Mouse (Mus musculus): ENCODE data around the gene Hsd3b7. TPM values are rescaled to one million over a fixed set of nuclear protein-coding genes. Genes with fewer than 3 reads are reported as not detected.
"Not testable (repeated sequence)": the region's sequence is repeated elsewhere in the genome, so short reads cannot be mapped to it uniquely, and the experiment has no call there.

Gene Hsd3b7
- polyA plus RNA-seq, 1 experiment from 2014 or later = 25.2 TPM

DNA sequence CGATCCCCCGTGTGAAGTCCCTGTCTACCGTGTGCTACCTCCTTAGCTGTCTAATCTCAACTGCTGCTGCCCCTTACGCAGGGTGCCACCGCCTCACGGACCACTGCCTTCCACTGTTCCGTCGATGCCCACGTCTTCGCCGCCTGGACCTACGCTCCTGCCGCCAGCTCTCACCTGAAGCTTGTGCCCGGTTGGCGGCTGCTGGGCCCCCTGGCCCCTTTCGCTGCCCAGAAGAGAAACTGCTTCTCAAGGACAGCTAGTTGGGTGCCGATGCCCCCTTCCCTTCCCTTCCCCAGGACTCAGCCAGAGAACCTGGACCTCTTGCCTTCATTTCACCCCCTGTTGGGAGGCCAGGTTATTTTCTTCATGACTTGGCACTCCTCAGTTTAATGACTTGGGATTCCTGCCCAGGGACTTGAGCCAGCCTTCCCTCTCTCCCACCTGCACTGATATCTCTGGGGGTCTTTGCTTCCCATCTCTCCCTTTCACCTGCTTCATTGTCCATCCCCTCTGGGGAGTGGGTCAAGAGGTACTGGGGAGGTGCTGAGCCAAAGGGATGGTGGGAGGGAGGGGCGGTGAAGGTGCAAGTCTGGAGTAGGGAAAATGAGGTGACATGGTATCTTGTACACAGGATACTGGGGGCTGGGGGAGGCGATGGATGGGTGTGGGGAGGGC is 32.6 kb upstream of the Hsd3b7 start:
- Histone ChIP-seq H3K9me3 (replicated peaks) (no peaks in the 10 kb centered on the region), H3K4me3 (replicated peaks) (no peak overlapping the region), H3K9ac (no peak overlapping the region), H3K36me3 (peaks cover 47% of the 10 kb centered on the region), H3K4me2 (replicated peaks) (no peak overlapping the region), H3K27ac (replicated peaks) (no peak overlapping the region), H3K4me1 (peaks cover 34% of the 10 kb centered on the region), H3K27me3 (no peaks in the 10 kb centered on the region)
- no peak for ATAC-seq (ENCODE audit: insufficient number of reproducible peaks, low FRiP score, low TSS enrichment, low read depth)
- WGBS = 94% methylated on average over 19 of the region's 19 CpGs

DNA sequence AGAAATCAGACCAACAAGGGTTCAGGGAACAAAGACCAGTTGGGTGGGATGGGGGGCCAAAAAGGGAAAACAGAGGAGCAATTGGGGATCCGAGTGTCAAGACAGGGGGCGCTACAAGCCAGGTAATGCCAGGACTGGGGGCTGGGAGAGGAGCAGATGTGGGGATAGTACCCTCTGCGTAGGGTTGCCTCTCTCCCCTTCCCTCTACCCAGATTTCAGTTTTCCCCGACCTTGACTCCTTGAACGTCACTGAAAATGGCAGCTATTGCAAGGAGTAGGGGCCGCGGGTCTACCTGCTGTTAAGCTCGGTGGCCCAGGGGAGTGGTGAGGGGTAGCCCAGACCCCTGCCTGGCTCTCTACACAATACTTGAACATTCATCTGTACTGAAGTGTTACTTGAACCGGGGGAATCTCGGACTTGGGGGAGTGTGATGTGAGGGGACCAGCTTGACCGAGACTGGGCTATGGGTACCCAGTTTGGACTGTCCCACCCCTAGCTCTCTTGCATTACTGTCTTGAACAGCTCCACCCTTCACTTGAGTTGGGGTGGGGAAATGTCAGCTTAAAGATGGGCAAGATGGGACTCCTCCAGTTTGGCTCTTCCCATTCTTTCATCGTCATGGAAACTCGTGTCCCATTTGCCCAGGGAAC is 31.9 kb upstream of the Hsd3b7 start:
- ATAC-seq (ENCODE audit: insufficient number of reproducible peaks, low FRiP score, low TSS enrichment, low read depth) = no peak

DNA sequence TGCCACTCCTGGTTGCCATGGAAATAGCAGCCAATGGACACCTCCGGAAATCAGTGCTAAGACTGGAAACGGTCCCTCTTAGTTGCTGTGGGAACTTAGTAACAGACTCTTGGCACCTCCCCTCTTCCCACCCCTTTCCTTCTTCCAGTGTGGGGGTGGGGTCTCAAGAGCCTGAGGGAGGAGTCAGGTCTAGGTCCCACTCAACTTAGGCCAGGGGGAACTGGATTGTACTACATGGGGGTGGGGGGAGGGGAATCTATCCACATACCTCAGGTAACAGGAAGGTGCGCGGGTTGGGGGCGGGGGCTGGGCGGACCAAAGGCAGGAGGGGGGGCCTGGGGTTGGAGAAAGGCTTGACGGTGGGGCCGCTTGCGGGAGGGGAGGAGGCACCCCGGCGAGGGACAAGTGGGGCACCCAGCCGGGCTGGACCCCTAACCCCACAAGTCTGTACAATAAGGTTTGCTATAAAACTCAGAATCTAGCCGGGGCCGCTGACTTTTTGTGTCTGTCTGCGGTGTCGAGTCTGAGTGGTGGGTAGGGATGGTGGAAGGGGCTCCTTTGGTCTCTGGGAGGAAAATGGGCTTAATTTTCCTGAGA is 31.3 kb upstream of the Hsd3b7 start:
- H3K27me3 ChIP-seq = no peaks in the 10 kb centered on the region
- ATAC-seq (ENCODE audit: insufficient number of reproducible peaks, low FRiP score, low TSS enrichment, low read depth) = peak; percentile 93
- peak overlapping the region; percentile 95 for H3K27ac ChIP-seq (replicated peaks)
- under 1% methylated on average over 16 of the region's 16 CpGs for WGBS
- H3K4me1 ChIP-seq = peaks cover 38% of the 10 kb centered on the region
- peak overlapping the region; percentile 79 for H3K4me3 ChIP-seq (replicated peaks)
- H3K9me3 ChIP-seq (replicated peaks) = no peaks in the 10 kb centered on the region
- peak overlapping the region; percentile 89 for H3K4me2 ChIP-seq (replicated peaks)
- peak overlapping the region; percentile 93 for H3K9ac ChIP-seq
- peaks cover 38% of the 10 kb centered on the region for H3K36me3 ChIP-seq

More for the DNA sequence above, 31.9 kb upstream of the Hsd3b7 start:
- peaks cover 34% of the 10 kb centered on the region for H3K4me1 ChIP-seq
- H3K4me3 ChIP-seq (replicated peaks) = peak overlapping the region; percentile 79
- no peak overlapping the region for H3K9ac ChIP-seq
- H3K27ac ChIP-seq (replicated peaks) = peak overlapping the region; percentile 74
- 42% methylated on average over 13 of the region's 13 CpGs for WGBS
- H3K9me3 ChIP-seq (replicated peaks) = no peaks in the 10 kb centered on the region
- H3K27me3 ChIP-seq = no peaks in the 10 kb centered on the region
- peak overlapping the region; percentile 89; the same call in 1 of the 2 replicates for H3K4me2 ChIP-seq (replicated peaks)
- H3K36me3 ChIP-seq = peaks cover 43% of the 10 kb centered on the region

DNA sequence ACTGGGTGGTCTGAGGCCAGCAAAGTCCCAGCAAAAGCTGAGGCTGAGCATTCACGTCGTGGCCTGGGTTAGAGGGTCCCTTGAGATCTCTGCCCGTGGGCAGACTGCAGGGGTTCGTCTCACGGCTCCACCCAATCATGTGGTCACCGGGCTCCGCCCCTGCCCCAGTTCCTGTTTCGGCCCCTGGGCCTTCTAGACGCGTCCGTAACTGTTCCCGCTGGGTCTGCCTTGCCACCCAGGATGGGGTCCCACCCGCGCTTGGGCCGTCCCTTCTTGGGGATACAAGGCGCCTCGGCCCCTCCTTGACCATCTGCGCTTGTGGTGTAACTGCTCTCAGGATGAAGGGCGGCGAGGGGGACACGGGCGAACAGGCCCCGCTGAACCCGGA is 30.8 kb upstream of the Hsd3b7 start, which contains the start of gene Orai3:
Gene Orai3 (plus strand): TSS at position 165 of the 388 bp plus-strand sequence.
- no peaks in the 10 kb centered on the region for H3K27me3 ChIP-seq
- ATAC-seq (ENCODE audit: insufficient number of reproducible peaks, low FRiP score, low TSS enrichment, low read depth) = peak; percentile 83
- peaks cover 32% of the 10 kb centered on the region for H3K36me3 ChIP-seq
- peak within 1 kb of the TSS; percentile 93 for H3K9ac ChIP-seq
- H3K9me3 ChIP-seq (replicated peaks) = no peaks in the 10 kb centered on the region
- peak within 1 kb of the TSS; percentile 89 for H3K4me2 ChIP-seq (replicated peaks)
- peak within 1 kb of the TSS; percentile 79 for H3K4me3 ChIP-seq (replicated peaks)
- peaks cover 40% of the 10 kb centered on the region for H3K4me1 ChIP-seq
- H3K27ac ChIP-seq (replicated peaks) = peak within 1 kb of the TSS; percentile 95
- 0% methylated on average over 24 of the region's 24 CpGs for WGBS

GRCm38 (mm10) chr7:127770039-127770905 is 30.1 kb upstream of the Hsd3b7 start:
- peak overlapping the region; percentile 89 for H3K4me2 ChIP-seq (replicated peaks)
- no peaks in the 10 kb centered on the region for H3K9me3 ChIP-seq (replicated peaks)
- peaks cover 40% of the 10 kb centered on the region for H3K4me1 ChIP-seq
- peaks cover 26% of the 10 kb centered on the region for H3K36me3 ChIP-seq
- no peak; the same call in 1 of the 2 replicates for ATAC-seq (ENCODE audit: insufficient number of reproducible peaks, low FRiP score, low TSS enrichment, low read depth)
- no peaks in the 10 kb centered on the region for H3K27me3 ChIP-seq
- peak overlapping the region; percentile 95 for H3K27ac ChIP-seq (replicated peaks)
- H3K9ac ChIP-seq = peak overlapping the region; percentile 93
- H3K4me3 ChIP-seq (replicated peaks) = peak overlapping the region; percentile 79
- 1% methylated on average over 27 of the region's 27 CpGs for WGBS

DNA sequence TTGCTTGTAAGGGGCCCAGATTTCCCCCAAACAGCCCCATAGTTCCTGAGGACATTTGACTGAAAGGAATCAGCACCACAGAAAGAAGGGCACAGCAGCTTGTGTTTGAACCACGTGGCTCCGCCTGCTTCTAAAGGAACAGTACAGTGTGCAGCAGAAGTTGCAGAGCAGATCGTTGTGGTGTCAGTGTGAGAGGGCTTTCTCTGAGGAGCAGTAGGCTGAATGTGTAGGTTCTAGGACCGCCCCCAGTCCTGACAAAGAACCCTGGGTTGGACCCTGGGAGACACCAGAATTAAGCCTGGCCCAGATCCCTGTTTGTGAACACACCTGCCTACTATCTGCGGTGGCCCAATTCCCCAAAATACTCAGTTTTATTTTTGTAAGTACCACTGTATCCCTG is 29.1 kb upstream of the Hsd3b7 start:
- Histone ChIP-seq H3K27ac (replicated peaks) (peak overlapping the region; percentile 95; the same call in 1 of the 2 replicates), H3K9ac (0 out of 2 replicates have a peak overlapping the region, but pooled peaks have one; percentile 15), H3K4me3 (replicated peaks) (peak overlapping the region; percentile 79), H3K9me3 (replicated peaks) (no peaks in the 10 kb centered on the region), H3K27me3 (no peaks in the 10 kb centered on the region), H3K36me3 (peaks cover 16% of the 10 kb centered on the region), H3K4me2 (replicated peaks) (peak overlapping the region; percentile 89), H3K4me1 (peaks cover 44% of the 10 kb centered on the region)
- WGBS = 62% methylated on average over 5 of the region's 5 CpGs
- ATAC-seq (ENCODE audit: insufficient number of reproducible peaks, low FRiP score, low TSS enrichment, low read depth) = no peak

GRCm38 (mm10) chr7:127772080-127772479 is 28.3 kb upstream of the Hsd3b7 start:
- H3K27ac ChIP-seq (replicated peaks) = 0 out of 2 replicates have a peak overlapping the region, but pooled peaks have one; percentile 17
- H3K36me3 ChIP-seq = peaks cover 11% of the 10 kb centered on the region
- no peak overlapping the region for H3K4me3 ChIP-seq (replicated peaks)
- H3K4me1 ChIP-seq = peaks cover 44% of the 10 kb centered on the region
- ATAC-seq (ENCODE audit: insufficient number of reproducible peaks, low FRiP score, low TSS enrichment, low read depth) = no peak
- WGBS = 61% methylated on average over 3 of the region's 3 CpGs
- H3K9me3 ChIP-seq (replicated peaks) = no peaks in the 10 kb centered on the region
- H3K9ac ChIP-seq = no peak overlapping the region
- H3K4me2 ChIP-seq (replicated peaks) = no peak overlapping the region
- H3K27me3 ChIP-seq = no peaks in the 10 kb centered on the region

- Histone ChIP-seq H3K27me3 (no peaks in the 10 kb centered on the region), H3K9ac (no peak overlapping the region), H3K4me3 (replicated peaks) (no peak overlapping the region), H3K4me1 (peaks cover 44% of the 10 kb centered on the region), H3K4me2 (replicated peaks) (no peak overlapping the region), H3K27ac (replicated peaks) (no peak overlapping the region), H3K9me3 (replicated peaks) (no peaks in the 10 kb centered on the region), H3K36me3 (peaks cover 6% of the 10 kb centered on the region)
- no peak for ATAC-seq (ENCODE audit: insufficient number of reproducible peaks, low FRiP score, low TSS enrichment, low read depth)
- WGBS = 85% methylated on average over 1 of the region's 1 CpGs
Observed at GRCm38 (mm10) chr7:127772557-127772956, 27.8 kb upstream of the Hsd3b7 start.

DNA sequence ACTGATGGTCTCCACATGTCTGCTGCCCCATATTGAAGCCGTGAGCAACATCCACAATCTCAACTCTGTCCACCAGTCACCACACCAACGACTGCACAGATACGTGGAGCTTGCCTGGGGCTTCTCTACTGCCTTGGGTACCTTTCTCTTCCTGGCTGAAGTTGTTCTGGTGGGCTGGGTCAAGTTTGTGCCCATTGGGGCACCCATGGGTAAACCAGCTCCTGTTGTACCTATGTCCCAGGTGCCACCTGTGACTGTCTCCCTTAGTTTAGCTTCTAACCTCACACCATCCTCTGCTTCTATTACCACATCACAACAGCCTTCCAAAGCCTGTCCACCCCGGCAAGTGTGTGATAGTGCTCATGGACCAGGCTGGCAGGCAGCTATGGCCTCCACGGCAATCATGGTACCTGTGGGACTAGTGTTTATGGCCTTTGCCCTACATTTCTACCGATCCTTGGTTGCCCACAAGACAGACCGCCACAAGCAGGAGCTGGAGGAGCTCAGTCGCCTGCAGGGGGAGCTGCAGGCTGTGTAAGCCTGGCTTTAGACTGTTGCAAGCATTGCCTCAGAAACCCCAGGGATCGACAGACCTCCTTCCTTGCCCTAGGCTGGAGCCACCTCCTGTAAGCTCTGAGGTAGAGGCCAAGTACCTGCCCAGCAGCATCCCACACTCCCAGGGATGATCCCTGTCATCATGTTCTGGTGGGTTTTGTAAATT is 26.6 kb upstream of the Hsd3b7 start:
- no peak for ATAC-seq (ENCODE audit: insufficient number of reproducible peaks, low FRiP score, low TSS enrichment, low read depth)
- Histone ChIP-seq H3K9ac (no peak overlapping the region), H3K27ac (replicated peaks) (no peak overlapping the region)

GRCm38 (mm10) chr7:127775837-127776236 is 24.6 kb upstream of the Hsd3b7 start:
- not testable (repeated sequence) for H3K27me3 ChIP-seq; ATAC-seq (ENCODE audit: insufficient number of reproducible peaks, low FRiP score, low TSS enrichment, low read depth); H3K9me3 ChIP-seq (replicated peaks)
- peaks cover 19% of the 10 kb centered on the region for H3K36me3 ChIP-seq
- H3K4me1 ChIP-seq = peaks cover 32% of the 10 kb centered on the region
- peak overlapping the region; percentile 99; the same call in 1 of the 2 replicates for H3K27ac ChIP-seq (replicated peaks)
- peak overlapping the region; percentile 83; the same call in 1 of the 2 replicates for H3K9ac ChIP-seq
- H3K4me3 ChIP-seq (replicated peaks) = peak overlapping the region; percentile 87
- peak overlapping the region; percentile 79 for H3K4me2 ChIP-seq (replicated peaks)
- WGBS = 69% methylated on average over 7 of the region's 7 CpGs

More for the DNA sequence above, 26.6 kb upstream of the Hsd3b7 start:
- WGBS = 39% methylated on average over 9 of the region's 9 CpGs
- Histone ChIP-seq H3K4me2 (replicated peaks) (no peak overlapping the region), H3K36me3 (0 out of 2 replicates have a peak, but pooled peaks cover under 1% of the 10 kb centered on the region), H3K27me3 (no peaks in the 10 kb centered on the region), H3K4me3 (replicated peaks) (no peak overlapping the region), H3K9me3 (replicated peaks) (no peaks in the 10 kb centered on the region), H3K4me1 (peaks cover 42% of the 10 kb centered on the region)

Measured in embryonic facial prominence, embryonic 15.5 days (tissue).